Mouse (Mus musculus) heart, postnatal 0 days (tissue): ENCODE data around the gene Syt17.

Experiments used
- CTCF ChIP-seq: IDR thresholded peaks from 2 replicates; pipeline ENCODE4 v1.5.1; 2016; ENCODE audit warnings: antibody characterized with exemption, control low read depth, low read depth
- EP300 ChIP-seq: IDR thresholded peaks from 2 replicates; pipeline ENCODE4 v1.6.1; 2016; ENCODE audit warnings: antibody characterized with exemption, low read depth

GRCm38 (mm10) chr7:118350840-118351239 is 97.2 kb downstream of the Syt17 start:
- no peak for TF ChIP-seq CTCF
- no peak for TF ChIP-seq EP300
